Mouse (Mus musculus) heart, postnatal 36 days (tissue): ENCODE measurements at regions not wholly inside any gene's neighbourhood (a gene's known extent, or its start where the extent isn't known, plus 50 kb on each side); places are given as distances from the start of the nearest gene placed in this dataset.

Source experiments
- DNase-seq, 2 experiments: peaks; one replicate each; pipeline ENCODE4 v3.0.0; 2021 to 2022
- intact Hi-C: fragments of 180-260 bp; cut with DNase I; formaldehyde crosslinking; loops from one replicate; pipeline ENCODE4 v1.15.1; 2025

GRCm38 (mm10) chr14:97450525-97451235, 718.9 kb downstream of the Dach1 start:
- intact Hi-C loops: no loop called here
- no peak for DNase-seq

- DNase-seq: no peak
- intact Hi-C loops: no loop called here
Observed at GRCm38 (mm10) chr14:97448617-97449016, 720.9 kb downstream of the Dach1 start.

- intact Hi-C loops: no loop called here
- no peak for DNase-seq
Observed at GRCm38 (mm10) chr14:97446793-97447192, 722.8 kb downstream of the Dach1 start.

- DNase-seq: no peak
- intact Hi-C loops: no loop called here
Observed at GRCm38 (mm10) chr14:97440326-97440725, 729.2 kb downstream of the Dach1 start.

GRCm38 (mm10) chr14:97435453-97436233, 733.9 kb downstream of the Dach1 start:
- intact Hi-C loops: no loop called here
- DNase-seq: no peak

GRCm38 (mm10) chr14:97431221-97431620, 738.3 kb downstream of the Dach1 start:
- intact Hi-C loops: no loop called here

GRCm38 (mm10) chr14:97403176-97403795, 766.3 kb downstream of the Dach1 start:
- DNase-seq: no peak
- intact Hi-C loops: no loop called here

More at GRCm38 (mm10) chr14:97431221-97431620, 738.3 kb downstream of the Dach1 start:
- no peak for DNase-seq

GRCm38 (mm10) chr14:97396385-97396784, 773.2 kb downstream of the Dach1 start:
- intact Hi-C loops: no loop called here
- no peak for DNase-seq

GRCm38 (mm10) chr14:97395750-97396377, 773.7 kb downstream of the Dach1 start:
- intact Hi-C loops: no loop called here
- no peak for DNase-seq

- no peak for DNase-seq
- intact Hi-C loops: no loop called here
Observed at GRCm38 (mm10) chr14:97389005-97389404, 780.6 kb downstream of the Dach1 start.

- no peak for DNase-seq
- intact Hi-C loops: no loop called here
Observed at GRCm38 (mm10) chr14:97380131-97380530, 789.4 kb downstream of the Dach1 start.

GRCm38 (mm10) chr14:97356915-97357314, 812.6 kb downstream of the Dach1 start:
- intact Hi-C loops: no loop called here
- DNase-seq: no peak

GRCm38 (mm10) chr14:97347970-97348369, 821.6 kb downstream of the Dach1 start:
- no peak for DNase-seq
- intact Hi-C loops: no loop called here

- DNase-seq: no peak
- intact Hi-C loops: loop anchor here (2.0 to 10.0 kb wide), 4 partner anchors 227 to 1693 kb away; no protein-coding TSS in a partner anchor
Observed at GRCm38 (mm10) chr14:97331388-97331787, 812.5 kb upstream of the Klhl1 start.

- intact Hi-C loops: loop anchor here (2.0 to 10.0 kb wide), 4 partner anchors 229 to 1695 kb away; no protein-coding TSS in a partner anchor
- no peak for DNase-seq
Observed at GRCm38 (mm10) chr14:97329979-97330378, 811.1 kb upstream of the Klhl1 start.

GRCm38 (mm10) chr14:97293109-97293508, 774.2 kb upstream of the Klhl1 start:
- intact Hi-C loops: no loop called here

GRCm38 (mm10) chr14:97287447-97287846, 768.5 kb upstream of the Klhl1 start:
- intact Hi-C loops: no loop called here
- no peak for DNase-seq

More at GRCm38 (mm10) chr14:97293109-97293508, 774.2 kb upstream of the Klhl1 start:
- DNase-seq: no peak

GRCm38 (mm10) chr14:97258461-97258860, 739.6 kb upstream of the Klhl1 start:
- DNase-seq: no peak
- intact Hi-C loops: no loop called here
